Mouse (Mus musculus) lung, embryonic 14.5 days (tissue): ENCODE results near the gene Ppp3ca. TPM values are rescaled to one million over a fixed set of nuclear protein-coding genes. Genes with fewer than 3 reads are reported as not detected.

Source experiments
- ATAC-seq: fragments of 200-750 bp; cut with Nextera tagmentation; 2 replicates; pipeline ENCODE4 v1.8.0; 2017; ENCODE audit warnings: mild to moderate bottlenecking, moderate TSS enrichment, moderate library complexity; ENCODE audit not compliant: insufficient read depth
- DNase-seq: peaks from one replicate; pipeline ENCODE4 v3.0.0-alpha.2; 2015
- H3K27ac ChIP-seq: fragments of 300-500 bp; sonication (generic); 2 replicates; pipeline ENCODE4 v1.5.1; 2014; ENCODE audit warnings: low read depth, mild to moderate bottlenecking, moderate library complexity
- H3K27me3 ChIP-seq: fragments of 300-500 bp; sonication (generic); 2 replicates; pipeline ENCODE4 v1.6.1; 2014; ENCODE audit warnings: low read length, control low read depth; ENCODE audit not compliant: insufficient read depth
- H3K36me3 ChIP-seq: fragments of 300-500 bp; sonication (generic); 2 replicates; pipeline ENCODE4 v1.6.1; 2014; ENCODE audit warnings: control low read depth; ENCODE audit not compliant: insufficient read depth
- H3K4me1 ChIP-seq: fragments of 300-500 bp; sonication (generic); 2 replicates; pipeline ENCODE4 v1.6.1; 2014; ENCODE audit warnings: antibody characterized with exemption, control low read depth; ENCODE audit not compliant: insufficient read depth
- H3K4me2 ChIP-seq: fragments of 300-500 bp; sonication (generic); 2 replicates; pipeline ENCODE4 v1.6.1; 2014; ENCODE audit warnings: mild to moderate bottlenecking
- H3K4me3 ChIP-seq: fragments of 300-500 bp; sonication (generic); 2 replicates; pipeline ENCODE4 v1.5.1; 2014; ENCODE audit warnings: low read depth, low read length
- H3K9ac ChIP-seq: fragments of 300-500 bp; sonication (generic); 2 replicates; pipeline ENCODE4 v1.6.1; 2014
- H3K9me3 ChIP-seq: fragments of 300-500 bp; sonication (generic); 2 replicates; pipeline ENCODE4 v1.6.1; 2016; ENCODE audit warnings: low read depth, low read length, control low read depth
- CTCF ChIP-seq: IDR thresholded peaks from 2 replicates; pipeline ENCODE4 v1.5.1; 2016; ENCODE audit warnings: antibody characterized with exemption, low read depth
- WGBS: fragments of 180-500 bp; shearing (Covaris S2); extraction: QIAGEN DNeasy Blood & Tissue Kit; methylation state at CpG from one replicate; pipeline ENCODE4 v1.1.7; 2014; 5-methylcytosine and 5-hydroxymethylcytosine counted together
- polyA plus RNA-seq: library from polyadenylated mRNA; unstranded; fragments of >200 nt; fragmentation: Nextera tagmentation; extraction: Ambion mirVana; gene quantifications from 2 replicates; pipeline ENCODE4 v1.2.1, GENCODE M21; 2014

The Ppp3ca gene
- polyA plus RNA-seq, 1 experiment from 2014 or later, result 74.1 TPM

GRCm38 (mm10) chr3:136892140-136892539 lies 222.2 kb downstream of the Ppp3ca start:
- Histone ChIP-seq H3K36me3 (peaks cover 14% of the 10 kb centered on the region; the same call in 1 of the 2 replicates), H3K27me3 (no peaks in the 10 kb centered on the region), H3K9me3 (no peaks in the 10 kb centered on the region), H3K9ac (no peak overlapping the region), H3K4me1 (no peaks in the 10 kb centered on the region; the same call in 1 of the 2 replicates), H3K4me3 (no peak overlapping the region), H3K27ac (no peak overlapping the region), H3K4me2 (no peak overlapping the region)
- 68% methylated on average over 3 of the region's 3 CpGs for WGBS
- ATAC-seq (no peak), DNase-seq (no peak)
- TF ChIP-seq CTCF, result no peak

DNA sequence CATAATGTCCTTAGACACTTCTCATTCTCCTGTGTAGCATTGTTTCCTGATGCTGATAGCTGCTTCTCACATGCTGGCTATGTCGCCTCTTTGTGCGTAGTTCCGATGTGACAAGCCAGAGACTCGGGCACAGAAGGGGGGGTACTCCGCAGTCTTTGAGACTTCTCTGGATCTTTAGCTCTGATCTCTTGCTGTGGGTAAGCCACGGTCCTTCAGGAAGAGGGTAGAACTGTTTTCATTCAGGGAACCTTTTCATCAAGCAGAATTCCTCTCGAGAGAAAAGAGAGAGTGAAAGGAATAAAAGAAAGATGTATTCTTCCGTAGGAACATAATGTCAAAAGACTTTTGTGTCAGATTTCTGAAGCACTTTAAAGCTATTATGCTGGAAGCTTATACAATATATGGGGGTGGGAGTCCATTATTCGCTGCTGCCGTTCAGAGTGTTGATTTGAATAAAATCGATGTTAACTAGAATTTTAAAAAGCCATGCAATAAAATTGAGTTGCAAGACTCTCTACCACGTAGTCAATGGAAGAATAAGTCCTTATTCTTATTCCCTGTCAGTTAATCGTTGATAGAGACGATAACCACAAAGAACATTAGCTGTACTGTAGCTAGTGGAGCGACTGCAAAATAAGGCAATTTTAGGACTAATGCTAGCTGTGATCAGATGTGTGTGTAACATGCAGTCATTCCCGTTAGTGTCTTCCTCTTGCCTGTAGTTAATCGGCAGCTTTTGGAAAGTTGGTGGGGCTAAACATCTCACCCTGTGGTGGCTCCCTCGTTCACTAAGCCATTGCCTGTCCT lies 223.9 kb downstream of the Ppp3ca start:
- peaks cover 14% of the 10 kb centered on the region; the same call in 1 of the 2 replicates for H3K36me3 ChIP-seq
- H3K27me3 ChIP-seq, result no peaks in the 10 kb centered on the region
- no peak overlapping the region for H3K4me2 ChIP-seq
- H3K4me1 ChIP-seq, result no peaks in the 10 kb centered on the region; the same call in 1 of the 2 replicates
- DNase-seq (no peak), ATAC-seq (no peak)
- H3K9ac ChIP-seq, result no peak overlapping the region
- H3K27ac ChIP-seq, result no peak overlapping the region
- no peaks in the 10 kb centered on the region for H3K9me3 ChIP-seq
- TF ChIP-seq CTCF, result no peak
- no peak overlapping the region for H3K4me3 ChIP-seq
- WGBS, result 78% methylated on average over 18 of the region's 18 CpGs

- Histone ChIP-seq H3K27me3 (no peaks in the 10 kb centered on the region), H3K9ac (no peak overlapping the region), H3K27ac (no peak overlapping the region), H3K4me3 (no peak overlapping the region), H3K36me3 (peaks cover 14% of the 10 kb centered on the region; the same call in 1 of the 2 replicates), H3K9me3 (no peaks in the 10 kb centered on the region), H3K4me1 (no peaks in the 10 kb centered on the region; the same call in 1 of the 2 replicates), H3K4me2 (no peak overlapping the region)
- TF ChIP-seq CTCF, result peak; percentile 46
- DNase-seq (peak; percentile 56), ATAC-seq (no peak)
Observed at GRCm38 (mm10) chr3:136895498-136895897, 225.6 kb downstream of the Ppp3ca start.

DNA sequence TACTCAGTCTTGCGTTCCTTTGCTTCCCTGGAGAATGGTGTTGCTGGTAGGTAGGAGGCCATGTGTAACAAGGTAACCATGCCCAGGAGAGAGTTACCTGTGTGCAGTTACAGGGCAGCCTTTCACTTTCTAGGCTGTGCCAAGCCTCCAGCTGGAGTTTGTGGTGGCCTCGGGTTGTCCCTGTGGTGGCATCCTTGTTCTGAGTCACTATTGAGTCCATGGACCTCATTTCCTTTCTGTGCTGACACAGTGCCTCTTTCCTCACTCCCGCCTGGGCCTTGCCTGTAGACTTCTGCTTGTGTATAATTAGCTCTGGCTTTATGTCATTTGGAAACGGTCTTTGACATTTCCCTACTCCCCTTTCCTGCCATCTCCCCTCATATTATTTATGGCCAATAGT lies 226.4 kb downstream of the Ppp3ca start:
- H3K27ac ChIP-seq, result no peak overlapping the region
- WGBS, result 86% methylated on average over 4 of the region's 4 CpGs
- H3K4me3 ChIP-seq, result no peak overlapping the region
- no peak overlapping the region for H3K4me2 ChIP-seq
- no peak for TF ChIP-seq CTCF
- DNase-seq (no peak), ATAC-seq (no peak)
- H3K4me1 ChIP-seq, result no peaks in the 10 kb centered on the region; the same call in 1 of the 2 replicates
- H3K9me3 ChIP-seq, result no peaks in the 10 kb centered on the region
- H3K27me3 ChIP-seq, result no peaks in the 10 kb centered on the region
- no peak overlapping the region for H3K9ac ChIP-seq
- H3K36me3 ChIP-seq, result peaks cover 17% of the 10 kb centered on the region; the same call in 1 of the 2 replicates

GRCm38 (mm10) chr3:136899744-136900143 lies 229.8 kb downstream of the Ppp3ca start:
- 84% methylated on average over 2 of the region's 2 CpGs for WGBS

GRCm38 (mm10) chr3:136900986-136901385 lies 231.1 kb downstream of the Ppp3ca start:
- ATAC-seq, result no peak
- H3K4me2 ChIP-seq, result no peak overlapping the region
- no peak overlapping the region for H3K4me3 ChIP-seq
- H3K4me1 ChIP-seq, result no peaks in the 10 kb centered on the region
- H3K27me3 ChIP-seq, result no peaks in the 10 kb centered on the region
- DNase-seq, result no peak
- no peak overlapping the region for H3K27ac ChIP-seq
- no peak overlapping the region for H3K9ac ChIP-seq
- 87% methylated on average over 6 of the region's 6 CpGs for WGBS
- H3K36me3 ChIP-seq, result peaks cover 15% of the 10 kb centered on the region
- no peak for TF ChIP-seq CTCF
- no peaks in the 10 kb centered on the region for H3K9me3 ChIP-seq

More at GRCm38 (mm10) chr3:136899744-136900143, 229.8 kb downstream of the Ppp3ca start:
- DNase-seq (no peak), ATAC-seq (no peak)
- Histone ChIP-seq H3K36me3 (peaks cover 19% of the 10 kb centered on the region), H3K27me3 (no peaks in the 10 kb centered on the region), H3K9ac (no peak overlapping the region), H3K4me1 (no peaks in the 10 kb centered on the region), H3K4me3 (no peak overlapping the region), H3K9me3 (no peaks in the 10 kb centered on the region), H3K27ac (no peak overlapping the region), H3K4me2 (no peak overlapping the region)
- no peak for TF ChIP-seq CTCF

- no peak for TF ChIP-seq CTCF
- H3K36me3 ChIP-seq, result peaks cover 15% of the 10 kb centered on the region
Observed at GRCm38 (mm10) chr3:136902776-136903175, 232.9 kb downstream of the Ppp3ca start.

More at GRCm38 (mm10) chr3:136902776-136903175, 232.9 kb downstream of the Ppp3ca start:
- Histone ChIP-seq H3K4me3 (no peak overlapping the region), H3K4me1 (no peaks in the 10 kb centered on the region), H3K4me2 (no peak overlapping the region), H3K27ac (no peak overlapping the region), H3K9me3 (no peaks in the 10 kb centered on the region), H3K27me3 (no peaks in the 10 kb centered on the region), H3K9ac (no peak overlapping the region)
- WGBS, result 96% methylated on average over 18 of the region's 18 CpGs
- ATAC-seq (no peak), DNase-seq (no peak)
